Mouse (Mus musculus) olfactory bulb, adult 2 months (tissue): Measurements from ENCODE around the gene Gbp3.

Experiments
- CTCF ChIP-seq: fragments of 200-500 bp; IDR thresholded peaks from 2 replicates; pipeline ENCODE4 v1.5.1; 2012; ENCODE audit warnings: low read depth, mild to moderate bottlenecking, low read length, moderate library complexity; ENCODE audit not compliant: insufficient read depth
- POLR2A ChIP-seq: fragments of 200-500 bp; IDR thresholded peaks from 2 replicates; pipeline ENCODE4 v1.6.1; 2012; ENCODE audit warnings: mild to moderate bottlenecking, low read depth, low read length, moderate library complexity; ENCODE audit not compliant: insufficient read depth

- TF ChIP-seq POLR2A (no peak), CTCF (peak; percentile 94)
Measured at GRCm38 (mm10) chr3:142560296-142560948, 596 bp downstream of the Gbp3 start.
